Mouse (Mus musculus): ENCODE measurements around the gene Gm5072. TPM values are rescaled to one million over a fixed set of nuclear protein-coding genes. Genes with fewer than 3 reads are reported as not detected.
"Not testable (repeated sequence)": the region's sequence is repeated elsewhere in the genome, so short reads cannot be mapped to it uniquely, and the experiment has no call there.

Gm5072 gene
- not detected in 2 replicates for polyA plus RNA-seq (2015; fragmentation: Nextera tagmentation; extraction: Ambion mirVana)

DNA sequence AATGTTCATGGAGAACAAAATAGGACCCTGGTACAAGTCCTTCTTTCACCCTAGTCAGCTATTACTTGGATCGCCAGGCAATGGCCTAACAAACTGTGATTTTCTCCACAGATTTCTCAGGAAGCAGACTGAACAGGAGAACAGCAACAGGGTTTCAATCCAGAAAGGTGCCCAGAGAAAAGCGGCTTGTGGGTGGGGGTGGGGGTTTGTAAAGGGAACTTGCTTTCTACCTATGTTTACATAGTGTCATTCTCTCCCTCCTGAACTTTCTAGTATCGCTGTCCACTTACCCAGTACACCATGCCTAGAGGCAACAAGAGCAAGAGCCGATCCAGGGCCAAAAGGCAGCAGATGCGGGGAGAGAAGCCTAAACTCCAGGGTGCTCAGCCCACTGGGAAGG is at the start of gene Gm5072:
Gene Gm5072 (plus strand): TSS at position 301 of the 400 bp plus-strand sequence.
- H3K9ac ChIP-seq (replicated peaks); ATAC-seq (ENCODE audit: low FRiP score): not testable (repeated sequence)

More for the DNA sequence above, at the start of gene Gm5072:
- WGBS, result no CpG with 5 or more reads among the region's 5 CpGs
- not testable (repeated sequence) for H3K27me3 ChIP-seq (replicated peaks); H3K4me2 ChIP-seq; H3K27ac ChIP-seq (replicated peaks); H3K9me3 ChIP-seq (replicated peaks); H3K4me3 ChIP-seq (replicated peaks); H3K36me3 ChIP-seq; H3K4me1 ChIP-seq

Other genes with a start within 250 kb of the Gm5072 start
- not detected in 2 replicates for gene Mageb2, start 60.8 kb upstream of the Gm5072 start, polyA plus RNA-seq (2015; fragmentation: Nextera tagmentation; extraction: Ambion mirVana)
- not detected in 2 replicates for gene Gm8914, start 87.6 kb downstream of the Gm5072 start, polyA plus RNA-seq (2015; fragmentation: Nextera tagmentation; extraction: Ambion mirVana)
- gene 1700084M14Rik, start 183.4 kb downstream of the Gm5072 start, polyA plus RNA-seq (2015; fragmentation: Nextera tagmentation; extraction: Ambion mirVana), result not detected in 2 replicates
- gene Gm14781, start 239.7 kb downstream of the Gm5072 start, polyA plus RNA-seq (2015; fragmentation: Nextera tagmentation; extraction: Ambion mirVana), result not detected in 2 replicates